Mouse (Mus musculus): ENCODE measurements around the gene Sbf2.

Gene Sbf2

DNA sequence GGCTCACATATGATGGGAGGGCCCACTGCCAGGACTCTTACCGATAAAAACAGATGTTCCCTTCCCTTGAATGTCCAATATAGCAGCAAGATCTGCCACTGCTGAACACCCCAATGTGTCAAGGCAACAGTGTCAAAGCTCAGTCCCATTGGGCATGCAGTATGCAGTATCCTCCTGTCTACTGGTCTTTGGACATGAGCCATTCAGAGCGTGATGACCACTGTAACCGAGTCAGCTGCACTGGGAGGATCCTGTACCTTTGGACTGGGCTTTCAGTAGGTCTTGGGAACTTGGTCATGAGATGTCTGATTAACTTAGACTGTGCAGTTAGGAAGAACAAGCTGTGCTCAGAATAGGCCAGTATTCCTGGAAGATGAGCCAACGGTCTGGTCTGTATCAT is 309.2 kb downstream of the Sbf2 start:
- no peak for DNase-seq

GRCm38 (mm10) chr7:110302886-110303285 is 311.8 kb downstream of the Sbf2 start:
- no peak for DNase-seq

GRCm38 (mm10) chr7:110298739-110299410 is 315.8 kb downstream of the Sbf2 start:
- DNase-seq: no peak

GRCm38 (mm10) chr7:110298090-110298489 is 316.6 kb downstream of the Sbf2 start:
- no peak for DNase-seq

GRCm38 (mm10) chr7:110297611-110298010 is 317.1 kb downstream of the Sbf2 start:
- DNase-seq: no peak

- DNase-seq: peak; percentile 63
Observed at GRCm38 (mm10) chr7:110296889-110297603, 317.7 kb downstream of the Sbf2 start.

DNA sequence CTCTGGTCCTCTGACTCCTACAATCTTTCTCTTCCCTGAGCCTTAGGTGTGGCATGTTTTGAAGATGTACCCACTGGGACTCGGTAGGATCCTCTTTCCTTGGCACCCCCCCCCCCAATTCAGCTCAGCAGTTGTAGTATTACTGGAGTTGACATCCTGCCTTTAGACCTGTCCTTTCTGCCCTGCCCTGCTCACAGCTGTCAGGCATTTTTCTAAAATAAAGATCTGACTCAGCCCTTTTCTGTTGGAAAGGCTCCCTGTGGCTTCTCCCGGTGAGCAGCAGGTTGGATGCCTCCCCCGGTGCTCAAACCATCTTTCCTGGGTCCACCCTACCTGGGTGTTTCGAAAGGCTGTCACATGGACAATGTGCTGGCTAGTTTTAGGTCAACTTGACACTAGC is 325.1 kb downstream of the Sbf2 start:
- no peak for DNase-seq

GRCm38 (mm10) chr7:110288731-110289191 is 326.0 kb downstream of the Sbf2 start:
- DNase-seq: no peak

- no peak for DNase-seq
Observed at GRCm38 (mm10) chr7:110288191-110288604, 326.5 kb downstream of the Sbf2 start.

- no peak for DNase-seq
Observed at GRCm38 (mm10) chr7:110287476-110288071, 327.1 kb downstream of the Sbf2 start.

- peak; percentile 76 for DNase-seq
Observed at GRCm38 (mm10) chr7:110286838-110287475, 327.8 kb downstream of the Sbf2 start.

- DNase-seq: no peak
Observed at GRCm38 (mm10) chr7:110286198-110286732, 328.5 kb downstream of the Sbf2 start.

GRCm38 (mm10) chr7:110285849-110286151 is 328.9 kb downstream of the Sbf2 start:
- DNase-seq: no peak

DNA sequence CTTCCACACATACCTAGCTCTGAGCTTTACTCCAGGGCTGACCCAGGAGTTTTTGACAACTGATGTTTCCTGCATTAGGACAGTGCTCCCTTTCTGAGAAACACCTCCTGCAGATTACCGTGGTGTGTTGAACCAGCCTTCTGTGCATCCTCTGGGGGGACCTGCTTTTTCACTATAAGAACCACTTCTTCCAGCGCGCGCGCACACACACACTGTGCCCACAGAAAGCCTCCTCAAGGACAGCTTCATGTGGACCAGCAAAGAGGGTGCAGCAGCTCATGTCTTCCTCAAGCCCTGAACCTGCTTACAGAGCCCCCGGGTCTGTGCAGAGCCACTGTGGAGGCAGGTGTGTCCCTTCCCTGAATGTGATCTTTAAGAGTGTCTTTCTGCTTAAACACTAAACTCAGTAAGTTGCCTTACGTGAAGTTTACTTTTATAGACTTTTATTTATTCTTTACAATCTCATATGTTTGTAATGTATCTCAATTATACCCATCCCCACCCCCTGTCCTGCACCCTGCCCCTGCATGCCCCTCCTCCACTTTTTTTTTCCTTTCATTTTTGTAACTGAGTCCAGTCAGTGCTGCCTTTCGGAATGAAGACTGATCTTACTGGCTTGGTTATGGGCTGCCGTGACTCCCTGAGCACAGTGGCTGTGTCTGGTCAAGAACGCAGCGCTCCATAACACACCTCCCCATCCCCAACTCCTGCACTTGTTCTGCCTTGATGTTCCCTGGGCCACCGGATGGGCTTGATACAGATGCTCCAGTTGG is 329.5 kb downstream of the Sbf2 start:
- DNase-seq: no peak

- DNase-seq: no peak
Observed at GRCm38 (mm10) chr7:110283484-110284275, 331.0 kb downstream of the Sbf2 start.

- no peak for DNase-seq
Observed at GRCm38 (mm10) chr7:110282797-110283196, 331.9 kb downstream of the Sbf2 start.

DNA sequence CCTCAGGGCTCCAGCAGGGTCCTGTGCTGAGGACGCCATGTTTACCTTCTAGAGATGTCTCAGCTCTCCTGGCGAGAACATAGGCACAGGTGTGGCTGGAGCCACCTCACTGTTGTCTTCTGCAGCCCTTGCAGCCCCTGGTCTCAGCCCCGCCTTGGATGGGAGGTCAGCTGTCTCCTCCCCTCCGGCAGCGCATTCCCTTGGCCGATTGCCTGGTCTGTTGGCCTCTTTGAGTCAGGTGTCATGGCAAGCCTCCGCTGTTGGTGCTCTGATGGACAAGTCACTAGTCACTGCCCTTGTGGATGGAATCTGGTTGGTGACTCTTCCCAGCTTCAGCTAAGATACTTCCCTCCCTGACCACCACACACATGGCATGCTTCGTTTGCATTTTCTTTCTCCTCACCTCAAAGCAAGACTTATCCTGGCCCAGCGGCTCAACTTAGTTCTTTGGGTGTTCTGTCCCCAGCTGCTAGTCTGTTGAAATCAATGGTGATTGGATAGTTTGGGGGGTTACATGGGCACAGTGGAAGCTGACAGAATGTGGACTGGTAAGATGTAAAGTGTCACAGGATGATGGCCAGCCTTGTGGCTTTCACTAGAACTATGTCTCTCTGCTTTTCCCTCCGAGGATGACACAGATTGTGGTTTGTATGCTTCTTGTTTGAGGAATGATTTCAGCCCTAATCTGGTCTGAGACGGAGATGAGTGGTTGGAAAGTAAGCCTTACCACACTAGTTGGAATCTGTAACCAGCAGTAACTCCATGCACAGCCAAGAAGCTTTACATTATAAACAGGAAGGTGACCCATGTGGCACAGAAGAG is 333.1 kb downstream of the Sbf2 start:
- DNase-seq: no peak

DNA sequence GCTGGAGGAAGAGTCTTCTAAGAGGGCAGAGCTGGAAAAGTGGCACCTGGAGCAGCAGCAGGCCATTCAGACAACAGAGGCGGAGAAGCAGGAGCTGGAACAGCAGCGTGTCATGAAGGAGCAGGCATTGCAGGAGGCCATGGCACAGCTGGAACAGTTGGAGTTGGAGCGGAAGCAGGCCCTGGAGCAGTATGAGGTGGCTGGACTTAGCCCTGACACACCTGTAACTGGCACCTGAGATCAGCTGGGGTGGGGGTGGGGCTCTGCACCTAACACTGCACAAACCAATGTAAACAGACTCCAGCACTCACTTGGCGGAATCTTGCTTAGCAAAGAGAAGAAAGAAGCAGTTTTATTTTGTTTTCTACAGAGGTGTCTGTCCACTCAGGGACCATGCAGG is 335.5 kb downstream of the Sbf2 start:
- no peak for DNase-seq

DNA sequence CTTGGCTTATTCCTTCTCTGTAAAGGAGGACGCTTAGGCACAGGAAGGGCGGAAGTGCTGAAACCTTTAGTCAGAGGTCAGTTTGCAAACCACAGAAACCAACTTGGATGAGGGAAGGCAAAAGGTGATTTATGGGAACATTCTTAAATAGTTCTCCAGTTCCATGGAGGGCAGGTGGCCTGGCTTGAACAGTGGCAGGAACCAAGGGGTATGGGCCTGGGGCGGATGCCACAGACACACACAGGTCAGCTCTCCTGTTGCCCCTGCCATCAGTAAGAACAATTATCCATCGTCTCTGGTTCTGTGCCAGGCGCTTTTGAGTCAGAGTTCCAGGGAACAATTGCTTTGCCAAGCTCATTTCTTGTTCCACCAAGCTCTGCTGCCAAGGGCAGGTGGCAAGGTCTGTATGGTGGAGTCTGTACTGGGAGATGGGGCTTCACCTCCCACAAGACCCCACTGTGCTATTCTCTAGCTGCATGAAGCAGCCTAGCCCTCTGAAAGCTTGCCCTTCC is 336.9 kb downstream of the Sbf2 start:
- DNase-seq: no peak

GRCm38 (mm10) chr7:110272434-110272833 is 342.3 kb downstream of the Sbf2 start:
- no peak for DNase-seq

DNA sequence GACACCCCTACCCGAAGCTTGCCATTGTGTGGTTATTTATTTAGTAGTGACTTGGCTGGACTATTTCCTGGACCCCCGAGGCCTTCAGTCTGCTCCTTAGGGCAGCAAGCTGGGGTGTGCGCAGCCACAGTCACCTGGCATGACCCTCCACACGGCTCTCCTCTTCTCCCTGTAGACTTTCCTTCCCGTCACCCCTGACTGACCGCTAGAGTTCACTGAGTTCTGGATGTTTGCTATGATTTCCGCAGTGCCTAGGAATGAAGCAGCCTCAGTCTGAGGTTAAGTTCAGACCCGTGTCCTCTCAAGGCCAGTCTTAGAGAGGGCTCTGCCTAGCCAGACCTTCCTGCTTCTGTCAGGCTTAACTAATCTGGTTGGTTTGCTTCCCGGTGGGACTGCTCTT is 342.9 kb downstream of the Sbf2 start:
- DNase-seq: no peak

All from liver (tissue).